Mouse (Mus musculus) liver, postnatal 0 days (tissue): ENCODE data around the gene Olfr736. TPM values are rescaled to one million over a fixed set of nuclear protein-coding genes. Genes with fewer than 3 reads are reported as not detected.

Source experiments
- ATAC-seq: fragments of 200-750 bp; cut with Nextera tagmentation; 2 replicates; pipeline ENCODE4 v1.8.0; 2017; ENCODE audit warnings: mild to moderate bottlenecking, moderate library complexity
- DNase-seq: peaks from one replicate; pipeline ENCODE4 v3.0.0-alpha.2; 2016
- H3K27ac ChIP-seq: fragments of 300-500 bp; sonication (generic); 2 replicates; pipeline ENCODE4 v1.5.1; 2014; ENCODE audit warnings: antibody characterized with exemption, moderate library complexity, mild to moderate bottlenecking, low read depth
- H3K27me3 ChIP-seq: fragments of 300-500 bp; sonication (generic); 2 replicates; pipeline ENCODE4 v1.6.1; 2014; ENCODE audit warnings: low read length, control low read depth, mixed read lengths; ENCODE audit not compliant: insufficient read depth
- H3K36me3 ChIP-seq: fragments of 300-500 bp; sonication (generic); replicated peaks from 2 replicates; pipeline ENCODE4 v1.6.1; 2014; ENCODE audit warnings: mild to moderate bottlenecking, control low read depth, low read length, moderate library complexity, mixed read lengths; ENCODE audit not compliant: insufficient read depth
- H3K4me1 ChIP-seq: fragments of 300-500 bp; sonication (generic); 2 replicates; pipeline ENCODE4 v1.6.1; 2014; ENCODE audit warnings: antibody characterized with exemption, mild to moderate bottlenecking, control low read depth; ENCODE audit not compliant: insufficient read depth
- H3K4me2 ChIP-seq: fragments of 300-500 bp; sonication (generic); 2 replicates; pipeline ENCODE4 v1.6.1; 2014; ENCODE audit warnings: low read depth, mild to moderate bottlenecking, low read length, moderate library complexity, mixed read lengths
- H3K4me3 ChIP-seq: fragments of 300-500 bp; sonication (generic); 2 replicates; pipeline ENCODE4 v1.5.1; 2014; ENCODE audit warnings: low read depth, low read length
- H3K9ac ChIP-seq: fragments of 300-500 bp; sonication (generic); replicated peaks from 2 replicates; pipeline ENCODE4 v1.6.1; 2014; ENCODE audit warnings: mild to moderate bottlenecking, moderate library complexity
- H3K9me3 ChIP-seq: fragments of 300-500 bp; sonication (generic); 2 replicates; pipeline ENCODE4 v1.6.1; 2016; ENCODE audit warnings: mild to moderate bottlenecking, control low read depth, low read length, mixed read lengths
- CTCF ChIP-seq: sonication (generic); IDR thresholded peaks from 2 replicates; pipeline ENCODE4 v1.5.1; 2016; ENCODE audit warnings: antibody characterized with exemption, low read depth
- EP300 ChIP-seq: IDR thresholded peaks from 2 replicates; pipeline ENCODE4 v1.6.1; 2016; ENCODE audit warnings: antibody characterized with exemption, low read depth, mild to moderate bottlenecking
- WGBS: fragments of 180-500 bp; shearing (Covaris S2); extraction: QIAGEN DNeasy Blood & Tissue Kit; methylation state at CpG from one replicate; pipeline ENCODE4 v1.1.7; 2014; ENCODE audit not compliant: insufficient replicate concordance; 5-methylcytosine and 5-hydroxymethylcytosine counted together
- polyA plus RNA-seq: library from polyadenylated mRNA; unstranded; fragments of >200 nt; fragmentation: Nextera tagmentation; extraction: Ambion mirVana; gene quantifications from 2 replicates; pipeline ENCODE4 v1.2.1, GENCODE M21; 2015

Gene Olfr736
- polyA plus RNA-seq = not detected in 2 replicates

GRCm38 (mm10) chr14:50380863-50381262 lies at the start of gene Olfr736:
Gene Olfr736 (plus strand): TSS chr14:50381163.
- Histone ChIP-seq H3K4me3 (no peak within 1 kb of the TSS), H3K4me1 (no peaks in the 10 kb centered on the region), H3K9me3 (no peaks in the 10 kb centered on the region), H3K27me3 (no peaks in the 10 kb centered on the region), H3K4me2 (no peak within 1 kb of the TSS), H3K27ac (no peak within 1 kb of the TSS), H3K36me3 (no peaks in the 10 kb centered on the region), H3K9ac (no peak within 1 kb of the TSS)
- ATAC-seq (no peak), DNase-seq (no peak)
- TF ChIP-seq CTCF = no peak
- no peak for TF ChIP-seq EP300
- WGBS = 86% methylated on average over 2 of the region's 2 CpGs

DNA sequence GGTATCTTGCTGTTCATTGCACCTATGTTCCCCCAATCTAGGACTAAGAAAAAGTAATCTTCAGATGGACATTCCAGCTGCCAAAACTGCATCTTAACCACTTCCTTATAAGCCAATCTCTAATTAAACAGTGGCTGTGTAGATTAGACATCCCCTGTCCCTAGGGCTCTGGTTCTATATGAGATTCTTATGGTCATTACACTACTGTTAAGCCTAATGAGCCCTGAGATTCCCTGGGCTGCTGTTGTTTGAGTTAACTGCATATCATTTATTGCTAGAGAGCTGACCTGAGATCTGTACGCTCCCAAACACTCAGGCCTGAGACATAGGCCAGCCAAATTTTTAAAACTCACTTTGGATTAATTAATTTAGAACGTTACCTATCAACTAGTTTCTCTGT lies 32.2 kb upstream of the Olfr736 start, which contains the start of gene Olfr735:
TSS of gene Olfr735 (minus strand) at position 77 of the 400 bp plus-strand sequence.
- WGBS = 64% methylated on average over 2 of the region's 2 CpGs
- Histone ChIP-seq H3K36me3 (no peaks in the 10 kb centered on the region), H3K9ac (no peak within 1 kb of the TSS), H3K4me1 (no peaks in the 10 kb centered on the region), H3K4me3 (no peak within 1 kb of the TSS), H3K4me2 (no peak within 1 kb of the TSS), H3K27me3 (no peaks in the 10 kb centered on the region), H3K9me3 (no peaks in the 10 kb centered on the region), H3K27ac (no peak within 1 kb of the TSS)
- DNase-seq (no peak), ATAC-seq (no peak)
- TF ChIP-seq CTCF = no peak
- no peak for TF ChIP-seq EP300

- Histone ChIP-seq H3K4me1 (0 out of 2 replicates have a peak, but pooled peaks cover 3% of the 10 kb centered on the region), H3K27me3 (no peaks in the 10 kb centered on the region), H3K4me2 (no peak overlapping the region), H3K36me3 (no peaks in the 10 kb centered on the region), H3K9me3 (no peaks in the 10 kb centered on the region), H3K27ac (no peak overlapping the region), H3K4me3 (no peak overlapping the region), H3K9ac (no peak overlapping the region)
- DNase-seq (peak; percentile 63), ATAC-seq (0 out of 2 replicates have a peak, but pooled peaks have one; percentile 46)
- TF ChIP-seq EP300 (no peak), CTCF (peak; percentile 72)
- 47% methylated on average over 3 of the region's 3 CpGs for WGBS
These were observed 28.5 kb upstream of the Olfr736 start for GRCm38 (mm10) chr14:50352438-50352837.

DNA sequence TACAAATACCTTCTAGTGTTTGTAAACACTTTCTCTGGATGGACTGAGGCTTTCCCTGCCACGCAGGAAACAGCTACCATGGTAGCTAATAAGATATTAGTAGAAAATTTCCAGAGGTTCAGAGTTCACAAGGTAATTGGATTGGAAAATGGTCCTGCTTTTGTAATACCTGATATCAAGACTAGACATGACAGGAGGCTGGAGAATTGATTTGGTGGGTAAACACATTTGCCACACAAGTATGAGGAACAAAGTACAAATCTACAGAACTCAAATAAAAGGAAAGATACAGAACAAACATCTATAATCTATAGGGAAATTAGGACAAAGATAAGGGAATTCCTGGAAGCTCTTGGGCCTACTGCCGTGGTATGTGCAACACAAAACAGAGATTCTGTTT lies 24.2 kb upstream of the Olfr736 start:
- H3K9ac ChIP-seq = no peak overlapping the region
- H3K27ac ChIP-seq = no peak overlapping the region
- ATAC-seq (peak; percentile 87), DNase-seq (no peak)
- H3K27me3 ChIP-seq = no peaks in the 10 kb centered on the region
- no peak overlapping the region for H3K4me3 ChIP-seq
- no peaks in the 10 kb centered on the region for H3K9me3 ChIP-seq
- H3K36me3 ChIP-seq = no peaks in the 10 kb centered on the region
- 52% methylated on average over 2 of the region's 2 CpGs for WGBS
- 0 out of 2 replicates have a peak, but pooled peaks cover 3% of the 10 kb centered on the region for H3K4me1 ChIP-seq
- TF ChIP-seq EP300 (peak; percentile 64), CTCF (no peak)
- no peak overlapping the region for H3K4me2 ChIP-seq

DNA sequence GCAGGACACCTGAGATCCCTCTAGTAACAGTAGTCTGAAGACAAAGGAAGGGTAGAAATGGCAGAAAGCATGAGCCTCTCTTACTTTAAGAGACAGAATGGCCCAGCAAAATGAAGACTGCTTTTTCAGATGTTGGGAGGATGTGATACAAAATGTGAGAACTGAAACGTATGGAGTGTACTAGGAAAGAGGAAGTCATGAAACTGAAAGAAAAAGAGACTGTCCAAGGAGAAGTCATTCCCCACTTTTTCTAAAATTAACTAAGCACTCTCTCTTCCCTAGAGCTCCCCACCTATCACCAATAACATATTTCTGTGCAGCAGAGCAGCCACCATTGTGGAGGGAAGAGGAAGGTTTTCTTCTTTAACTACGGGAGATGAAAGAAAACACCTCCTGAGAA lies 23.4 kb upstream of the Olfr736 start, which contains the start of gene Tlr11:
TSS of gene Tlr11 (plus strand) at position 322 of the 400 bp plus-strand sequence.
- no peak for DNase-seq
- Histone ChIP-seq H3K36me3 (no peaks in the 10 kb centered on the region), H3K27me3 (no peaks in the 10 kb centered on the region), H3K27ac (peak within 1 kb of the TSS; percentile 41), H3K9me3 (no peaks in the 10 kb centered on the region), H3K4me1 (0 out of 2 replicates have a peak, but pooled peaks cover 3% of the 10 kb centered on the region), H3K9ac (no peak within 1 kb of the TSS), H3K4me2 (no peak within 1 kb of the TSS), H3K4me3 (no peak within 1 kb of the TSS)
- TF ChIP-seq CTCF (no peak), EP300 (no peak)
- 50% methylated on average over 2 of the region's 2 CpGs for WGBS
- ATAC-seq = no peak

- 73% methylated on average over 3 of the region's 3 CpGs for WGBS
- no peak overlapping the region for H3K4me3 ChIP-seq
- no peaks in the 10 kb centered on the region for H3K27me3 ChIP-seq
- no peak overlapping the region for H3K9ac ChIP-seq
- DNase-seq = no peak
- peak; percentile 59 for ATAC-seq
- no peak overlapping the region for H3K27ac ChIP-seq
- 0 out of 2 replicates have a peak, but pooled peaks cover 3% of the 10 kb centered on the region for H3K4me1 ChIP-seq
- no peaks in the 10 kb centered on the region for H3K9me3 ChIP-seq
- no peak overlapping the region for H3K4me2 ChIP-seq
- no peaks in the 10 kb centered on the region for H3K36me3 ChIP-seq
- TF ChIP-seq EP300 (no peak), CTCF (no peak)
These were observed 20.5 kb upstream of the Olfr736 start for GRCm38 (mm10) chr14:50360480-50360879.

GRCm38 (mm10) chr14:50363561-50363960 lies 17.4 kb upstream of the Olfr736 start:
- no peaks in the 10 kb centered on the region for H3K27me3 ChIP-seq
- H3K4me2 ChIP-seq = no peak overlapping the region
- H3K4me3 ChIP-seq = no peak overlapping the region
- WGBS = 48% methylated on average over 2 of the region's 2 CpGs
- no peak overlapping the region for H3K9ac ChIP-seq
- H3K4me1 ChIP-seq = no peaks in the 10 kb centered on the region
- no peak overlapping the region for H3K27ac ChIP-seq
- ATAC-seq (0 out of 2 replicates have a peak, but pooled peaks have one; percentile 21), DNase-seq (no peak)
- no peaks in the 10 kb centered on the region for H3K9me3 ChIP-seq
- H3K36me3 ChIP-seq = no peaks in the 10 kb centered on the region
- no peak for TF ChIP-seq CTCF
- peak; percentile 36; the same call in 1 of the 2 replicates for TF ChIP-seq EP300
